Mouse (Mus musculus) liver, embryonic 12.5 days (tissue): ENCODE data around the gene Col11a2. TPM values are rescaled to one million over a fixed set of nuclear protein-coding genes. Genes with fewer than 3 reads are reported as not detected.

Experiments
- ATAC-seq: fragments of 200-750 bp; cut with Nextera tagmentation; 2 replicates; pipeline ENCODE4 v1.8.0; 2017; ENCODE audit warnings: moderate number of reproducible peaks, mild to moderate bottlenecking, moderate library complexity
- H3K27ac ChIP-seq: fragments of 300-500 bp; sonication (generic); 2 replicates; pipeline ENCODE4 v1.5.1; 2016; ENCODE audit warnings: mild to moderate bottlenecking
- H3K27me3 ChIP-seq: fragments of 300-500 bp; sonication (generic); replicated peaks from 2 replicates; pipeline ENCODE4 v1.6.1; 2016; ENCODE audit warnings: mild to moderate bottlenecking, moderate library complexity
- H3K36me3 ChIP-seq: fragments of 300-500 bp; sonication (generic); 2 replicates; pipeline ENCODE4 v1.6.1; 2016; ENCODE audit warnings: mild to moderate bottlenecking, moderate library complexity
- H3K4me1 ChIP-seq: fragments of 300-500 bp; sonication (generic); 2 replicates; pipeline ENCODE4 v1.6.1; 2016
- H3K4me2 ChIP-seq: fragments of 300-500 bp; sonication (generic); 2 replicates; pipeline ENCODE4 v1.6.1; 2016; ENCODE audit warnings: mild to moderate bottlenecking, moderate library complexity
- H3K4me3 ChIP-seq: fragments of 300-500 bp; sonication (generic); 2 replicates; pipeline ENCODE4 v1.5.1; 2016; ENCODE audit warnings: mild to moderate bottlenecking, moderate library complexity
- H3K9ac ChIP-seq: fragments of 300-500 bp; sonication (generic); 2 replicates; pipeline ENCODE4 v1.6.1; 2016; ENCODE audit warnings: mild to moderate bottlenecking, moderate library complexity
- H3K9me3 ChIP-seq: fragments of 300-500 bp; sonication (generic); replicated peaks from 2 replicates; pipeline ENCODE4 v1.6.1; 2016; ENCODE audit warnings: mild to moderate bottlenecking, moderate library complexity
- WGBS: fragments of 180-500 bp; shearing (Covaris S2); methylation state at CpG from one replicate; pipeline ENCODE4 v1.1.7; 2016; ENCODE audit not compliant: insufficient replicate concordance; 5-methylcytosine and 5-hydroxymethylcytosine counted together
- polyA plus RNA-seq: library from polyadenylated mRNA; unstranded; fragments of >200 nt; fragmentation: Nextera tagmentation; extraction: Ambion mirVana; gene quantifications from 2 replicates; pipeline ENCODE4 v1.2.1, GENCODE M21; 2016

Col11a2 gene
- polyA plus RNA-seq, 1 experiment from 2014 or later = 0.37 TPM

DNA sequence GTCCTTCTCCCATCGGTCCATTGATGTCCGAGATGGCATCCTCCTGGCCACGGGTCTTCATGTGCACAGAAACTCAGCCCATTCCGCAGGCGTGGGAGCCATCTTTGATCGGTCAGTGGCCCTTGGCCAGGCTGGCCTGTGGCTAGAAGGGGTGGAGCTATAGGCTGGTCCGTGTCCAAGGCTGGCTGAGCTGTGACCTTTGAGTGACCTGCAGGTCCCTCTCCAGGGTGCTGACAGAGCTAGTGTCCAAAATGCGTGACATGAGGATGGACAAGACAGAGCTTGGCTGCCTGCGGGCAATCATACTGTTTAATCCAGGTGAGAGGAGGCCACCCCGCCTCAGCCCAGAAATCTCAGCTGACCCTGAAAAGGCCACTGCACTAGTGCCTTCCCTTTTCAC, 2.6 kb upstream of the Col11a2 start:
- no peak overlapping the region for H3K4me3 ChIP-seq
- peaks cover 41% of the 10 kb centered on the region for H3K27me3 ChIP-seq
- H3K36me3 ChIP-seq = peaks cover 52% of the 10 kb centered on the region
- H3K9me3 ChIP-seq = no peaks in the 10 kb centered on the region
- ATAC-seq = no peak
- peaks cover 45% of the 10 kb centered on the region for H3K4me1 ChIP-seq
- H3K9ac ChIP-seq = no peak overlapping the region
- WGBS = 82% methylated on average over 10 of the region's 10 CpGs
- H3K4me2 ChIP-seq = no peak overlapping the region
- no peak overlapping the region for H3K27ac ChIP-seq

DNA sequence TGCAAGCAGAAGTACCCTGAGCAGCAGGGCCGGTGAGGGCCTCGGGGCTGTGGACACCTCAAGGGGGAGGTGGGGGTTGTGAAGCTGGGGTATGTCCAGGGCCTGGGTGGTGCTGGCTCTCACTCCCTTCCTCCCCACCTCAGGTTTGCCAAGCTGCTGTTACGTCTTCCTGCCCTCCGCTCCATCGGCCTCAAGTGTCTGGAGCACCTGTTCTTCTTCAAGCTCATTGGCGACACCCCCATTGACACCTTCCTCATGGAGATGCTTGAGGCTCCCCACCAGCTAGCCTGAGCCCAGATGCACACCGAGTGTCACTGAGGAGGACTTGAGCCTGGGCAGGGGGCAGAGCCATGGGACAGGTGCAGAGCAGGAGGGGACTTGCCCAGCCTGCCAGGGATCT, 2.0 kb upstream of the Col11a2 start:
- Histone ChIP-seq H3K4me3 (no peak overlapping the region), H3K4me2 (no peak overlapping the region), H3K36me3 (peaks cover 52% of the 10 kb centered on the region), H3K9me3 (no peaks in the 10 kb centered on the region), H3K4me1 (peaks cover 45% of the 10 kb centered on the region), H3K27ac (no peak overlapping the region), H3K9ac (no peak overlapping the region), H3K27me3 (peaks cover 47% of the 10 kb centered on the region)
- whole genome bisulfite sequencing = 82% methylated on average over 7 of the region's 7 CpGs
- no peak for ATAC-seq

DNA sequence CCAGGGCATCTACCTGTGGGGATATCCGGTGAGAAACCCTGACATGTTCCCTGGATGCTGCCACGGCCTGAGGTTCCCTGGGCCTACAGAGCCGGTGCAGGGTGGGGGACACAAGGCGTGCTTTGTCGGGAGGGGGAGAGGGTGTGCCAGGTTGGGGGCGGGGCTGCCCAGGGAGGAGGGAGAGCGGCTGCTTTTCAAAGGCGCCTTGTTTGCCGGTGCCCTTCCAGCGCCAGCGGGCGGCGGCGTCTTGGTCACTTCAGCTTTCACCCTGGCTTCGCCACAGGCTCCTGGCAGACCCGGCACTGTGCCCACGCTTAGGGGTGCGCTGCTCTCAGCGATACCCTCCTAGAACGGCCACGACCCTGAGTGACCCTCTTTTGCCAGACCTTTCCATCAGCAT, 797 bp upstream of the Col11a2 start:
- Histone ChIP-seq H3K4me2 (peak overlapping the region; percentile 51), H3K36me3 (peaks cover 49% of the 10 kb centered on the region), H3K27me3 (peaks cover 54% of the 10 kb centered on the region), H3K27ac (no peak overlapping the region), H3K9me3 (no peaks in the 10 kb centered on the region), H3K9ac (no peak overlapping the region), H3K4me3 (peak overlapping the region; percentile 14), H3K4me1 (peaks cover 33% of the 10 kb centered on the region)
- WGBS = 25% methylated on average over 21 of the region's 21 CpGs
- no peak for ATAC-seq

DNA sequence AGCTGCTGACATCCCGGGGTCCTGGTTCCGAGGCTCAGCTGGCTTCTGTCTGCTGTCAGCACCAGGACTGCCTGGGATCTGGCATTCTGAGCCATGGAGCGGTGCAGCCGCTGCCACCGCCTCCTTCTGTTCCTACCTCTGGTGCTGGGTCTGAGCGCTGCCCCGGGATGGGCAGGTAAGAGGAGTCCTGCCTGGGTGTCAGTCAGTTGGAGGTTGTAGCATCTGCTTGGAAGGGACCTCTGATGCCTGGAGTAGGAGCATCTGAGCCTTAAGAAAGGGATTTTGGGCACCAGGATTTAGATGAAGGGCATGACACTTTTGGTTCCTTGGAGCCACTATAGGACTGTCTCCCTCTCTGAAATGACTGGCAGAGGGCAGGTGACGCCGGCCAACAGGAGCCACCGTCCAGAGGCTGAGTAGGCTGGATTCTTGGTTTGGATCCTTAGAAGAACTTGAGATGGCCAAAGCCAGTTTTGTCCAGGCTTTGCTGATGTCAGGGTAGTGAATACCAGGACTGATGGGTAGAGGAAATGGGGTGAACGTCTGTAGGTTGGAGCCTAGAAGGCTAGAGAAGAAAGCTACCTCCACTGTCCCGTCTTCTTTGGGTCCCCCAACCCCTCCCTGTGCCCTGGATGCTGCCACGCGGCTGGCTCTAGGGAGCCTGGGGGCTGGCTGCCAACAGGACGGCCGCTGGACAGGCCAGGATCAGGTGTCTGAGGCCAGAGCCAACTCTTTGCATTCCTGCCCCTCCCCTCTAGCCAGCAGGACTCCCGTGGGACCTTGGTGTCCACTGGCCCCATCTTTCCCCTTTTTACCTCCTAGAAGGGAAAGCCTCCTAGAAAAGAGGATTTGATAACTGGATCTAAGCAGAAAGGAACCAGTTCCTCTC, 569 bp downstream of the Col11a2 start:
- H3K27ac ChIP-seq = no peak overlapping the region
- 32% methylated on average over 17 of the region's 17 CpGs for WGBS
- no peak overlapping the region for H3K4me3 ChIP-seq
- H3K27me3 ChIP-seq = peaks cover 54% of the 10 kb centered on the region
- no peaks in the 10 kb centered on the region for H3K9me3 ChIP-seq
- no peak for ATAC-seq
- H3K36me3 ChIP-seq = peaks cover 35% of the 10 kb centered on the region
- no peak overlapping the region for H3K9ac ChIP-seq
- H3K4me2 ChIP-seq = peak overlapping the region; percentile 51; the same call in 1 of the 2 replicates
- peaks cover 26% of the 10 kb centered on the region for H3K4me1 ChIP-seq

DNA sequence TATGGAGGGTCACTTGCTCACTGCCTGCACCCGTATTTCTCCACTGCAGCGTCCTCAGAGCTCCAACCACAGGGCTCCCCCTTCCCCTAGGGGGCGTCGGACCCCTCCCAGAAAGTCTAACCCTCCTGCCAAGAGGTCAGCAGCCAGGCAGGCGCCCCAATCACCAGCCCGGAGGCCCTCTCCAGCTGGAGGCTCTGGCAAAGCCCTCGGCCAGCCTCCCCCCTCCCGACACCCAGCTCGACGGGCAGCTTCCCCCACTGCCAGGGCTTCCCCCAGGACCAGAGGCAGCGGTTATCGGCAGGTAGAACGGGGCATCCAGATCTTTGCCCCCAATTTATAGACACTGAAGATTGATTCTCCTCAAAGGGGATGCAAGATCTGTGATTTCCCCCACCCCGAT, 6.7 kb downstream of the Col11a2 start:
- no peaks in the 10 kb centered on the region for H3K4me1 ChIP-seq
- H3K4me2 ChIP-seq = no peak overlapping the region
- ATAC-seq = no peak
- H3K27ac ChIP-seq = no peak overlapping the region
- H3K4me3 ChIP-seq = no peak overlapping the region
- no peak overlapping the region for H3K9ac ChIP-seq
- H3K27me3 ChIP-seq = peaks cover 20% of the 10 kb centered on the region
- WGBS = 68% methylated on average over 14 of the region's 14 CpGs
- 0 out of 2 replicates have a peak, but pooled peaks cover 7% of the 10 kb centered on the region for H3K9me3 ChIP-seq
- H3K36me3 ChIP-seq = no peaks in the 10 kb centered on the region

DNA sequence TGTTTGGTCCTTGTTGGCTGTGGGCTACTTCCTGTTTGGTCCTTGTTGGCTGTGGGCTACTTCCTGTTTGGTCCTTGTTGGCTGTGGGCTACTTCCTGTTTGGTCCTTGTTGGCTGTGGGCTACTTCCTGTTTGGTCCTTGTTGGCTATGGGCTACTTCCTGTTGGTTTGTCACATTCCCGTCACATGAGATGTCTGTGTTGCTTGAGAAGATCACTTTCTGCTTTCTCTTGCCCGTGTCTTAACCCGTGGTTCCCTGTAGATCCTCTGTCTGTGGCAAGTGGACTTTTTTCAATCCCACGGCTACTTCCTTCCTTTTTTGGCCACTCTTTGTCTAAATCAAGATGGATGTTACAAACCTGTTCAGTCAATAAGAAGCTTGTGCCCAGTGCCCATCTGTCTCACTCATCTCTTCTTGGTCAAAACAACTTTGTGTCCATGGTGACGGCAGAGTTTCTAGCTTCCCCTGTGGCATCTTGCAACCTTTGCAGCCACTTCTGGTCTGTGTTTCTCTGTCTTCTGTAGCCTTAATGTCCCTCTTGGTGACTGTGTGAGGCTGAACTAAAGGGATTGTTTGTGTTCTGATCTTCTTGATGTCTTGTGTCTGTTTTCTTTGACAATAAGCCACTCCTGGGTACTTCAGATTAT, 8.3 kb downstream of the Col11a2 start:
- Histone ChIP-seq H3K9ac (no peak overlapping the region), H3K4me3 (no peak overlapping the region), H3K27ac (0 out of 2 replicates have a peak overlapping the region, but pooled peaks have one; percentile 5), H3K4me2 (no peak overlapping the region), H3K9me3 (0 out of 2 replicates have a peak, but pooled peaks cover 7% of the 10 kb centered on the region), H3K36me3 (no peaks in the 10 kb centered on the region), H3K27me3 (peaks cover 4% of the 10 kb centered on the region), H3K4me1 (no peaks in the 10 kb centered on the region)
- ATAC-seq = no peak
- 47% methylated on average over 5 of the region's 5 CpGs for whole genome bisulfite sequencing

DNA sequence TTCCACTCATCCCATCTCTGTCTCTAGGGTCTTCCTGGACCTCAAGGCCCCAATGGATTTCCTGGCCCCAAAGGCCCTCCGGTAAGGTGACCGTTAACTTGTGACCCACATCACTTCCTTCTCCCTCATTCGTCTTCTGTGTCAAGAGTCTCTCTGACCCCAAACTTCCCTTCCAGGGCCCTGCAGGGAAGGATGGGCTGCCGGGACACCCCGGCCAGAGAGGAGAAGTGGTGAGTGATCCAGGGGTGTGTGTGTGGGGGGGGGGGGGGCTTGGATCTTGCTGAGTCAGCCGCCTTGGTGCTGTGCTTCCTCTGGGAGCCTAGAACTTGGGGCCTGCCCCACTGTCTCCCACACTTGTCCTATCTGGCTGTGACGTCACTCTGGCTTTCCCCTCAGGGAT, 18.0 kb downstream of the Col11a2 start:
- Histone ChIP-seq H3K4me1 (no peaks in the 10 kb centered on the region), H3K4me2 (no peak overlapping the region), H3K27me3 (0 out of 2 replicates have a peak, but pooled peaks cover 3% of the 10 kb centered on the region), H3K9me3 (no peaks in the 10 kb centered on the region), H3K27ac (no peak overlapping the region), H3K9ac (no peak overlapping the region), H3K36me3 (no peaks in the 10 kb centered on the region), H3K4me3 (no peak overlapping the region)
- ATAC-seq = no peak
- WGBS = 31% methylated on average over 7 of the region's 7 CpGs

DNA sequence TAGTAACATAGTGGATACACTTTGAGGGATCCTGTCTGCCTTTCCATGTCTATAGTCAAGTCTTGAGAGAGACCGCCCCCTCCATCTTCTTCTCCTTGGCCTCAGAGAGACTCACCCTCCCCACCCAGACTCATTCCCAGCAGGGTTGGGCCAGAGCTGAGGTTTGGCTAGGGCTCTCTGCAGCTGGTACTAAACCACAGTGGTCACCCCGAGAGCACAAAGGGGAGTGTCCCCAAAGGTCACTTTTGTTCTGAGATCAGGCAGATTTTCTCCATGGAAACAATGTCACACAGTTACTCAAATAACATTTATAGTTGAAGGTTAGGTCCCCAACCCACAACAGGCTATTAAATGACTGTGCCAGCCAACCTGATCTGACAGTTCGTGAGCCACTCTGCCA, 29.6 kb downstream of the Col11a2 start:
- peaks cover 5% of the 10 kb centered on the region for H3K27me3 ChIP-seq
- ATAC-seq = no peak
- H3K27ac ChIP-seq = no peak overlapping the region
- H3K36me3 ChIP-seq = no peaks in the 10 kb centered on the region
- H3K4me2 ChIP-seq = no peak overlapping the region
- H3K4me3 ChIP-seq = no peak overlapping the region
- no peaks in the 10 kb centered on the region for H3K4me1 ChIP-seq
- H3K9me3 ChIP-seq = no peaks in the 10 kb centered on the region
- 47% methylated on average over 3 of the region's 3 CpGs for WGBS
- H3K9ac ChIP-seq = no peak overlapping the region

DNA sequence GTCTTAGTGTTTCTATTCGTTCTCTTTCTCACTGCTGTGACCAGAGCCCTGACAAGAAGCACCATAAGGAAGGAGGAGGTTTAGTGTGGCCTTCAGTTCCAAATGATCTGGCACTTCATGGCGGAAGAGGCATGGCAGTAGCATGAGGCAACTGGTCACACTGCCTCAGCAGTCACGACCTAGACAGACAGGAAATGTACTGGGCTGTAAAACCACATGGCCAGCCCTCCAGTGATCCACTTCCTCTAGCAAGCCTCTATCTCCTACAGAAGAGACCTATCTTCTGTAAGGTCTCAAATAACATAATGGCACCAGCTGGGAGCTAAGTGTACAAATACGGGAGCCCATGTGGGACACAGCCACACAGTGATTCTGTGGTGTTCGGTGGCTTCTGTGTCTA, 32.9 kb downstream of the Col11a2 start:
- no peak overlapping the region for H3K4me3 ChIP-seq
- no peak for ATAC-seq
- H3K27ac ChIP-seq = no peak overlapping the region
- no peak overlapping the region for H3K9ac ChIP-seq
- no peak overlapping the region for H3K4me2 ChIP-seq
- H3K27me3 ChIP-seq = peaks cover 29% of the 10 kb centered on the region
- H3K9me3 ChIP-seq = no peaks in the 10 kb centered on the region
- H3K4me1 ChIP-seq = no peaks in the 10 kb centered on the region
- WGBS = 51% methylated on average over 5 of the region's 5 CpGs
- no peaks in the 10 kb centered on the region for H3K36me3 ChIP-seq

DNA sequence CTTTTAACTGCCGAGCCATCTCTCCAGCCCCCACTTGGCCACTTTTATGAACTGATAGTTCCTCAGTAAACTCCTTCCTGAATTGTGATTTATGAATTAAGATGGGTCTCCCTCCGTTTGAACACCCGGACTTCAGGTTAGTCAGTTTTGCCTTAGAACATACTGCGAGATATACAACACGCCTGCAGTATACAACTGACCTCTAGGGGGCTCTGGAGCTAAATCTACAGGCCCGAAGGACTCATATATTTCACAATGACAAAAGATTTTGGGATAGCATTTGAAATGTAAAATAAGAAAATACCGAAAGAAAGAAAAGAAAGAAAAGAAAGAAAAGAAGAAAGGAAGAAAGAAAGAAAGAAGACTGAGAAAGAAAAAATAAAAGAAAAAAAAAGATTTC, 36.0 kb downstream of the Col11a2 start:
- Histone ChIP-seq H3K27ac (no peak overlapping the region), H3K27me3 (peaks cover 45% of the 10 kb centered on the region), H3K4me1 (peaks cover 5% of the 10 kb centered on the region; the same call in 1 of the 2 replicates), H3K9ac (no peak overlapping the region), H3K4me3 (no peak overlapping the region), H3K4me2 (no peak overlapping the region), H3K9me3 (no peaks in the 10 kb centered on the region), H3K36me3 (no peaks in the 10 kb centered on the region)
- WGBS = 30% methylated on average over 7 of the region's 7 CpGs
- no peak for ATAC-seq

DNA sequence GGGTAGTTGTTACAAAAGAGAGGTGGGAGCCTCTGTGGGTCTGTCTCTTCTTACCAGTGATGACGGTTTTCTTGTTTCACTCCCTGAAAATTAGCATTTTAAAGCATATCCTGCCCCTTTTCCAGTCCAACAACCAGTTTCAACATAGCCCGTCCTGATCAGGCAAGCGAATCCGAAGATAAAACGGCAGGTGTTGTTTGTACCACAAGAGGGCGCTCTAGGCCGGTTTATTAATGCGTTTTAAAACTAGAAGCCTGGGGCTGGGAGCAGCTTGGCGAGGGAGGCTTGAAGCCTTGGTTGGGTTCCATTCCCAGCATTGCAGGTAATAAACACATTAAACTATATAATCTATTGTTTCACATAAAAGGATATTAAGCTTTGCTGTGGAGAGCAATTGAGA, 38.3 kb downstream of the Col11a2 start:
- Histone ChIP-seq H3K9me3 (0 out of 2 replicates have a peak, but pooled peaks cover 3% of the 10 kb centered on the region), H3K27ac (no peak overlapping the region), H3K4me2 (no peak overlapping the region), H3K36me3 (no peaks in the 10 kb centered on the region), H3K9ac (no peak overlapping the region), H3K4me1 (peaks cover 5% of the 10 kb centered on the region; the same call in 1 of the 2 replicates), H3K4me3 (no peak overlapping the region), H3K27me3 (peaks cover 53% of the 10 kb centered on the region)
- no peak for ATAC-seq
- 2% methylated on average over 9 of the region's 9 CpGs for WGBS

DNA sequence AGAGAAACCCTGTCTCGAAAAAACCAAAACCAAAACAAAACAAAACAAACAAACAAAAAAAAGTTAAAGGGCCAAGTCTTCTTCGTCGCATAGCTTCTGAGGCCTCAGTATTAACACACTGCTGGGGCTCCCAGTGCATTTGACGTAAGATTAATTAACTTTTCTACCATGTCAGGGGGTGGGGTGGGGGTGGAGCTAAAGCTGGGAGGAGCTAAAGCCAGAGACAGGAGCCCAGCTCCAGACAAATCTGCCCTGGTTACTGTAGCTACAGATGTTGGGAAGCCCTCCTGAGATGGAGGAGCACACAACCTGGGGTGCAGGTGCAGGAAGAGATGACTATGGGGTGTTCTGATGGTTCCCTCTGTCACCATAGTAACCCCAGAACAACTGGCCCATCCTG, 38.9 kb downstream of the Col11a2 start:
- Histone ChIP-seq H3K36me3 (no peaks in the 10 kb centered on the region), H3K4me1 (peaks cover 5% of the 10 kb centered on the region; the same call in 1 of the 2 replicates), H3K4me2 (no peak overlapping the region), H3K27ac (no peak overlapping the region), H3K9ac (no peak overlapping the region), H3K27me3 (peaks cover 59% of the 10 kb centered on the region), H3K4me3 (no peak overlapping the region), H3K9me3 (0 out of 2 replicates have a peak, but pooled peaks cover 3% of the 10 kb centered on the region)
- WGBS = 49% methylated on average over 4 of the region's 4 CpGs
- no peak for ATAC-seq
